Mouse (Mus musculus) embryonic fibroblast, embryonic 13.5 days (primary cell): ENCODE results near the gene Sbsn. TPM values are rescaled to one million over a fixed set of nuclear protein-coding genes. Genes with fewer than 3 reads are reported as not detected.

Source experiments
- H3K27ac ChIP-seq: 2 replicates; pipeline ENCODE4 v1.5.1; 2012; ENCODE audit warnings: low read length, control low read depth, inconsistent platforms; ENCODE audit not compliant: insufficient read depth
- H3K4me1 ChIP-seq: 2 replicates; pipeline ENCODE4 v1.6.1; 2011; ENCODE audit warnings: low read length; ENCODE audit not compliant: control insufficient read depth, insufficient read depth
- H3K4me3 ChIP-seq: 2 replicates; pipeline ENCODE4 v1.5.1; 2011; ENCODE audit warnings: mild to moderate bottlenecking, control low read depth, low read length; ENCODE audit not compliant: insufficient read depth
- CTCF ChIP-seq: IDR thresholded peaks from 2 replicates; pipeline ENCODE4 v1.5.1; 2011; ENCODE audit warnings: mild to moderate bottlenecking, control low read depth, low read length, moderate library complexity, borderline replicate concordance; ENCODE audit not compliant: insufficient read depth
- POLR2A ChIP-seq: IDR thresholded peaks from 2 replicates; pipeline ENCODE4 v1.6.1; 2011; ENCODE audit warnings: low read depth, mild to moderate bottlenecking, control low read depth, low read length, moderate library complexity
- polyA plus RNA-seq: library from polyadenylated mRNA; stranded (reverse); fragments of >200 nt; gene quantifications from 2 replicates; pipeline ENCODE4 v1.2.4, GENCODE M21; 2011; ENCODE audit warnings: low read depth; ENCODE audit not compliant: missing spikeins, insufficient read length

Gene Sbsn
- polyA plus RNA-seq = 4.4 and 5.1 TPM in 2 replicates

DNA sequence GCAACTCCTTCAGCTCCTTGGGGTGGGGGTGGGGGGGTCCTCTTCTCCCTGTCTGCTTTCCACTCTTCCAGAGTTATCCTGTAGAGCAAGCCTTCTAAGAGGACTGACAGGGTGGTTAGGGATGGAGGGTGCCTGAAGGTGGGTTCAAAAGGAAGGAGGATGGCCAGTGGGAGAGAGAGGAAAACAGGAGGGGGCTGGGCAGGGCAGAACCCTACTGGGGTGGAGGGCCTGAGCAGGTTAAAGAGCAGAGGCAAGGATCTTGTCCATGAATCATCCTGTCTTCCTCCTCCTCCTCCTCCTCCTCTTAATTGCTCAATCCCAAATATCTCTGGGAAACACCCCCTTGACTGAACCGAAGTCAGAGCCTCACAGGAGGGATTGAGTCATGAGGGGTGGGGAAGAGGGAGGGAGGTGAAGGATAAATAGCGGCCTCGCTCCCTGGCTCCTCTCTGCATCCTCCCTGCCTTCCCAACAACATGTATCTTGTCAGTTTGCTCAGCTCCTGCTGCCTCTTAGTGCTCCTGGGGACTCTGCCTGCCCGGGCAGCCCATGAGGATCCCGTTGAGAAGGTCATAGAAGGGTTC, at the start of gene Sbsn:
Gene Sbsn (plus strand): TSS at position 386 of the 584 bp plus-strand sequence.
- no peak within 1 kb of the TSS for H3K4me3 ChIP-seq
- no peak for TF ChIP-seq CTCF
- no peak for TF ChIP-seq POLR2A
- no peaks in the 10 kb centered on the region for H3K4me1 ChIP-seq
- no peak within 1 kb of the TSS for H3K27ac ChIP-seq

DNA sequence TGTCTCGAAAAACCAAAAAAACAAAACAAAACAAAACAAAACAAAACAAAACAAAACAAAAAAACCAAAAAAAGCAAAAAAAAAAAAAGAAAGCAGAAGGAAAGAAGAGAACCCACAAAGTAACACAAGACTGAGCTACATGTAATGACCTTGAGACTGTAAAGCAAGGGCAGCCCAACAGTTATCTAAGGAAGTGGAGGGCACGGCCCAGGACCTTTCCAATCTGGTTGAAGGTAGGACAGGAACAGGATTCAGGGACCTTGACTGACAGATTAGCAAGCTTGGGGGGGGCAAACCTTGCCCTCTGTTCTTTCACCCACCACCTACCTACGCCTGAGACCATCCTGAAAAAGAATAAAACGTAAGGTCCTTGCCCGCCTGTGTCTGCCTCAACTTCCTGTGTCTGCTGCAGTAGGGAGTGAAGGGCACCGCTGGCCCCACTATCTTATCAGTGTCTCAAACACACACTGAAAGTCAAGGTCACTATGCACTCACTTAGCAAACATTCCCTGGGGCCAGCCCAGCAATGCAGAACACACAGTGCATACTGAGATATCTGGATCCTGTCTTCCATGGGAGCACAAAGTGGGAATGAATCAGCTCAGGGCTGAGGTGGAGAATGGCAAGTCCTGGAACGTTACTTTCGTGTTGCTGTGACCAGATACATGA, 44.9 kb upstream of the Sbsn start:
- Histone ChIP-seq H3K27ac (no peak overlapping the region), H3K4me3 (no peak overlapping the region), H3K4me1 (no peaks in the 10 kb centered on the region)
- no peak for TF ChIP-seq CTCF
- no peak for TF ChIP-seq POLR2A

DNA sequence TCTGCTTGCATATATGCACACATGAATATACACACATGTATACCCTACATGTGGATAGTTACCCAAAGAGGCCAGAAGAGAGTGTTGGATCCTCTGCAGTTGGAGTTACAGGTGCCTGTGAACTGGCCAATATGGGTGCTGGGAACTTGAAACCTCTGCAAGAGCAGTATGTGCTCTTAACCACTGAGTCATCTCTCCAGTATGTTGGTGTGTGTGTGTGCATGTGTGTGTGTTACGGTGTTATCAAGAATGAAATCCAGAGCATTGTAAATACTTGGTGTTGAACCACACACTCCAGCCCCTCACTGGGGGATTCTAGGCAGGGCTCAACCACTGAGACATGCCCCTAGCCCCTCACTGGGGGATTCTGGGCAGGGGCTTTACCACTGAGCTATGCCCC, 43.8 kb upstream of the Sbsn start:
- no peak overlapping the region for H3K4me3 ChIP-seq
- no peak overlapping the region for H3K27ac ChIP-seq
- TF ChIP-seq POLR2A = no peak
- no peak for TF ChIP-seq CTCF
- no peaks in the 10 kb centered on the region for H3K4me1 ChIP-seq

DNA sequence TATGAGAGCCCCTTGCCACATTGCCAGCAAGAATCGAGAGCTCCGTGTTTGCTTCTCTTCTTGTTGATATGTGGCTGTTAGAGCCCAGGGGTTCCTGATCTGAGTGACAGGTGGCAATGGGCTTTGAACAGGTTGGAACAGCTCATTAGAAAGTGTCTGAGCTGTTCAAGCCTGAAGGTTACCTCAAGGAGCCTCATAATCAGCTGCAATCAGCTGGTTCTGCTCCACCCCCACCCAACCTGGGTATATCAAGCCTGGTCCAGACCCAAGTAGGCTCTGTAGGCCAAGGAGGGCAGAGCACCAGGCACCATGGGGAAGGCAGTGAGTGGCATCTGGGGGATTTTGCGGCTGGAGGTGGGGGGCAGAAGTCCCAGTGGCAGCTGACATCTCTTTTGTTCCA, 39.3 kb upstream of the Sbsn start, which contains the start of gene Atp4a:
Gene Atp4a (plus strand): TSS at position 268 of the 400 bp plus-strand sequence.
- no peak for TF ChIP-seq POLR2A
- no peak for TF ChIP-seq CTCF
- Histone ChIP-seq H3K27ac (no peak within 1 kb of the TSS), H3K4me3 (no peak within 1 kb of the TSS), H3K4me1 (no peaks in the 10 kb centered on the region)

DNA sequence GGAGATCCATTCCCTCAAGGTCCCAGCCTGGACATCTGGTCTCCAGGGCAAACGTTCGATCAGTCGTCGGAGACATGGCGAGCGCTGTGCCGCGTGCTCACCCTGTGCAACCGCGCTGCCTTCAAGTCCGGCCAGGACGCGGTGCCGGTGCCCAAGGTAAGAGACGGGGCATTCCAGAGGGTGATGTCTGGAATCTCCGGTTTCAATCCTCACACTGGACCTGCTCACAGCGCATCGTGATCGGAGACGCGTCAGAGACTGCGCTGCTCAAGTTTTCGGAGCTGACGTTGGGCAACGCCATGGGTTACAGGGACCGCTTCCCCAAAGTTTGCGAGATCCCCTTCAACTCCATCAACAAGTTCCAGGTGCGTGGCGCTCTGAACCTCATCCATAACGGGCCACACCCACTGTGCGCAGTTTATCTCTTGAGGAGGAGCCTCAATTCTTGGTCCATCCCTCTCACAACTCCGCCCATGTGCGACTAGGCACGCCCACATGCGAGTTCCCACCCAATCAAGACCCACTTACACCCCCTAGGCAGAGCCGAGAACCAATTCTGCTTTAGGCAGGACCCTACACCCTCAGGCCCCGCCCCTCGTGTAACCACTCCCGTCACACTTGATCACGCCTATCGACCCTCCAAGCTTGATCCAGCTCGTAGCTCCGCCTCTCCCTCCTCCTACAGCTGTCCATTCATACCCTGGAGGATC, 34.1 kb upstream of the Sbsn start:
- Histone ChIP-seq H3K4me3 (peak overlapping the region; percentile 25), H3K4me1 (no peaks in the 10 kb centered on the region), H3K27ac (no peak overlapping the region)
- no peak for TF ChIP-seq CTCF
- TF ChIP-seq POLR2A = no peak

DNA sequence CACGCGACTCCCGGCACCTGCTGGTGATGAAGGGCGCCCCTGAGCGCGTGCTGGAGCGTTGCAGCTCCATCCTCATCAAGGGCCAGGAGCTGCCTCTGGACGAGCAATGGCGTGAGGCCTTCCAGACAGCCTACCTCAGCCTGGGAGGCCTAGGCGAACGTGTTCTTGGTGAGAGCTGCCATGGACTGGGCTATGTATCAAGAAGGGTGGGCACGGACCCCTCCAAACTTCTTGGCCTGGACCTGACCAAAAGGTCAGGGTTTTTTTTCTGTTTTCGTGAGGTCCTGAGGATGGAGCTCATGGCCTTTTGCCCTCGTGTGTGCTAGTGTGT, 33.6 kb upstream of the Sbsn start:
- Histone ChIP-seq H3K4me1 (no peaks in the 10 kb centered on the region), H3K27ac (no peak overlapping the region), H3K4me3 (no peak overlapping the region; the same call in 1 of the 2 replicates)
- no peak for TF ChIP-seq POLR2A
- TF ChIP-seq CTCF = no peak

DNA sequence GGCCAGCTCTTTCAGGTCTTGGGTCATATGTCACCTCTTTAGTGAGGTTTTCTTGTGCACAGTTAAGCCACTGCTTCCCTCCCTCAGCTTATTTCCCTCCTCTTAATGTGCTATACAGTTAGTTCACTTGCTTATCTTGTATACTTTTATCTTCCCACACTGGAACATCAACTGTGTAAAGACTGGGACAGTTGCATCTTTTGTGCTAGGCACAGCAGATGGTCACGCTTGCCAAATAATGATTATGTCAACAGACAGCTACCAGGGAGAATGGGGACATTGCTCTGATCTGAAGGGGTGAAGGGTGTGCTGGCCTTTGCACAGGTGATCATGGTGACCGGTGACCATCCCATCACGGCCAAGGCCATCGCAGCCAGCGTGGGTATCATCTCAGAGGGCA, 31.6 kb upstream of the Sbsn start:
- Histone ChIP-seq H3K27ac (no peak overlapping the region), H3K4me1 (no peaks in the 10 kb centered on the region), H3K4me3 (no peak overlapping the region)
- TF ChIP-seq CTCF (no peak), POLR2A (no peak)

DNA sequence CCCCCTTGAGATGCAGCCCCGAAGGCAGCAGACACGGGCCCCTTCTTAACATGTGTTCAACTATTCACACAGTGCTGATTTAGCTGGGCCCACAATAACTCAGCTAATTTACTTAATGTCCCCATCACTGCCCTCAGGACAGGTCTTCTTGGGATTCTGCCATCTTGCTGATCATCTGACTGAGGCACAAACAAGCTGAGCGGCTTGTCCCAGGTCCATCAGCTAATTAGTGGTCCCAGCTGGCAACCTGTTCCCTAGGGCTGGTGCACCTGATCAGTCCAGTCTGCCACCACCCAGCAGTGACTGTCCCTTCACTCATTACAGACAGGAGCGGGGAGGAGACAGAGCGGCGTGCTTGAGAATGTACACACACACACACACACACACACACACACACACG, 30.0 kb upstream of the Sbsn start:
- Histone ChIP-seq H3K4me3 (no peak overlapping the region), H3K27ac (no peak overlapping the region), H3K4me1 (no peaks in the 10 kb centered on the region)
- TF ChIP-seq CTCF = no peak
- no peak for TF ChIP-seq POLR2A

DNA sequence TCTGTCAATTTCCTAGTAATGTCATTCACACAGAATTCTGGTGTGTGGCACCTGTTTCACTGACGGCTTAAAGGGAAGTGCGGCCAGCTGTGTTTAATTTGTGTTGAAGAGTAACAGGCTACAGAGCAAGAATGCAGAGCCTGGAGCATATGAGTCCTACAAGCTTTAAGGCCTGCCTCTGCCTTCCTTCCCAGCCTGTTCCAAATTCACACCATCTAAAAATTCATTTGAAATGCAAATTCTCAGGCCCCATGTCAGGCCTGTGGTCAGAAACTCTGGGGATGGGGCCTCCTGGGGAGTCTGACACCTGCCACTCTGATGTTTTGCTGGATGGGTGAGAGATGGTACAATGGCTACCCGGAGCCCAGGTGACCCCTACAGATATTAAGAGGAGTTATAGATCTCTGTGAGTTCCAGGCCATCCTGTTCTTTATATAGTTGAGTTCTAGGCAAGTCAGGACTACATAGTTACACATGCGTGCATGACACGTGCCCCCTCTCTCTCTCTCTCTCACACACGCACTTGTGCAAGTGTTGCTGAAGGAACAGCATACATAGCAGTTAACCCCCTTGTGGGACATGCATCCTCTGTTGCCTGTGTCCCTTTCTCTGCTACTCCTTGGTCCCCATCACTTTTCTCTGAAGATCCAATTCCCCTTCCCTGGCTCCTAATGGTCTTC, 27.9 kb upstream of the Sbsn start:
- no peak overlapping the region for H3K4me3 ChIP-seq
- no peak for TF ChIP-seq CTCF
- H3K27ac ChIP-seq = no peak overlapping the region
- no peaks in the 10 kb centered on the region for H3K4me1 ChIP-seq
